Mouse (Mus musculus) embryonic facial prominence, embryonic 15.5 days (tissue): ENCODE measurements around the gene F8. TPM values are rescaled to one million over a fixed set of nuclear protein-coding genes. Genes with fewer than 3 reads are reported as not detected.

ENCODE experiments used
- ATAC-seq: fragments of 200-750 bp; cut with Nextera tagmentation; 2 replicates; pipeline ENCODE4 v1.8.0; 2017; ENCODE audit warnings: low read depth, moderate TSS enrichment; ENCODE audit not compliant: insufficient number of reproducible peaks, low FRiP score, low TSS enrichment
- H3K27ac ChIP-seq: fragments of 300-500 bp; sonication (generic); replicated peaks from 2 replicates; pipeline ENCODE4 v1.5.1; 2015; ENCODE audit warnings: mild to moderate bottlenecking, inconsistent platforms
- H3K27me3 ChIP-seq: fragments of 300-500 bp; sonication (generic); 2 replicates; pipeline ENCODE4 v1.6.1; 2015; ENCODE audit warnings: inconsistent platforms
- H3K36me3 ChIP-seq: fragments of 300-500 bp; sonication (generic); 2 replicates; pipeline ENCODE4 v1.6.1; 2015; ENCODE audit warnings: mild to moderate bottlenecking, inconsistent platforms
- H3K4me1 ChIP-seq: fragments of 300-500 bp; sonication (generic); 2 replicates; pipeline ENCODE4 v1.6.1; 2015; ENCODE audit warnings: inconsistent platforms
- H3K4me2 ChIP-seq: fragments of 300-500 bp; sonication (generic); replicated peaks from 2 replicates; pipeline ENCODE4 v1.6.1; 2015; ENCODE audit warnings: mild to moderate bottlenecking, inconsistent platforms
- H3K4me3 ChIP-seq: fragments of 300-500 bp; sonication (generic); replicated peaks from 2 replicates; pipeline ENCODE4 v1.5.1; 2015; ENCODE audit warnings: mild to moderate bottlenecking, inconsistent platforms
- H3K9ac ChIP-seq: fragments of 300-500 bp; sonication (generic); 2 replicates; pipeline ENCODE4 v1.6.1; 2015; ENCODE audit warnings: inconsistent platforms
- H3K9me3 ChIP-seq: fragments of 300-500 bp; sonication (generic); replicated peaks from 2 replicates; pipeline ENCODE4 v1.6.1; 2016; ENCODE audit warnings: inconsistent platforms
- whole genome bisulfite sequencing: fragments of 180-500 bp; shearing (Covaris S2); methylation state at CpG from one replicate; pipeline ENCODE4 v1.1.7; 2015; 5-methylcytosine and 5-hydroxymethylcytosine counted together
- polyA plus RNA-seq: library from polyadenylated mRNA; unstranded; fragments of >200 nt; fragmentation: Nextera tagmentation; extraction: Ambion mirVana; gene quantifications from 2 replicates; pipeline ENCODE4 v1.2.1, GENCODE M21; 2015

F8 gene
- 1.2 and 2.0 TPM in 2 replicates for polyA plus RNA-seq

GRCm38 (mm10) chrX:75382195-75382771 lies at the start of gene F8, which contains the start of gene Fundc2:
Gene F8 (minus strand): TSS chrX:75382615.
Gene Fundc2 (plus strand): TSS chrX:75382399.
- Histone ChIP-seq H3K9me3 (no peaks in the 10 kb centered on the region), H3K4me2 (peak within 1 kb of the TSS; percentile 39), H3K27me3 (no peaks in the 10 kb centered on the region), H3K27ac (0 out of 2 replicates have a peak within 1 kb of the TSS, but pooled peaks have one; percentile 51), H3K4me1 (no peaks in the 10 kb centered on the region), H3K36me3 (no peaks in the 10 kb centered on the region), H3K9ac (peak within 1 kb of the TSS; percentile 31; the same call in 1 of the 2 replicates), H3K4me3 (peak within 1 kb of the TSS; percentile 56)
- 14% methylated on average over 22 of the region's 25 CpGs for WGBS
- ATAC-seq: peak; percentile 95

GRCm38 (mm10) chrX:75415936-75416785 lies 33.7 kb upstream of the F8 start, which contains the start of the genes Cmc4, Mtcp1 and Brcc3:
Gene Cmc4 (minus strand): TSS chrX:75416584.
Gene Mtcp1 (minus strand): TSS chrX:75416588.
Gene Brcc3 (plus strand): TSS chrX:75416628.
- Histone ChIP-seq H3K4me1 (no peaks in the 10 kb centered on the region), H3K9ac (peak within 1 kb of the TSS; percentile 45), H3K4me2 (peak within 1 kb of the TSS; percentile 43), H3K27me3 (no peaks in the 10 kb centered on the region), H3K4me3 (peak within 1 kb of the TSS; percentile 55), H3K36me3 (no peaks in the 10 kb centered on the region), H3K27ac (peak within 1 kb of the TSS; percentile 85), H3K9me3 (no peaks in the 10 kb centered on the region)
- peak; percentile 99 for ATAC-seq
- 21% methylated on average over 49 of the region's 52 CpGs for WGBS

- no peaks in the 10 kb centered on the region for H3K9me3 ChIP-seq
- H3K27me3 ChIP-seq: no peaks in the 10 kb centered on the region
- H3K4me3 ChIP-seq: no peak overlapping the region
- no peaks in the 10 kb centered on the region for H3K4me1 ChIP-seq
- H3K9ac ChIP-seq: no peak overlapping the region
- ATAC-seq: no peak
- WGBS: 90% methylated on average over 1 of the region's 1 CpGs
- no peak overlapping the region for H3K27ac ChIP-seq
- H3K4me2 ChIP-seq: no peak overlapping the region
- no peaks in the 10 kb centered on the region for H3K36me3 ChIP-seq
Observed at GRCm38 (mm10) chrX:75409711-75410110, 27.3 kb upstream of the F8 start.

GRCm38 (mm10) chrX:75403350-75403749 lies 20.9 kb upstream of the F8 start:
- Histone ChIP-seq H3K4me3 (no peak overlapping the region), H3K4me1 (no peaks in the 10 kb centered on the region), H3K9me3 (no peaks in the 10 kb centered on the region), H3K27me3 (no peaks in the 10 kb centered on the region), H3K4me2 (no peak overlapping the region), H3K27ac (no peak overlapping the region), H3K36me3 (no peaks in the 10 kb centered on the region), H3K9ac (no peak overlapping the region)
- no peak for ATAC-seq

- H3K4me1 ChIP-seq: no peaks in the 10 kb centered on the region
- H3K4me3 ChIP-seq: no peak overlapping the region
- no peak for ATAC-seq
- H3K4me2 ChIP-seq: no peak overlapping the region
- H3K27ac ChIP-seq: no peak overlapping the region
- H3K36me3 ChIP-seq: no peaks in the 10 kb centered on the region
- H3K9me3 ChIP-seq: no peaks in the 10 kb centered on the region
- no peak overlapping the region for H3K9ac ChIP-seq
- no peaks in the 10 kb centered on the region for H3K27me3 ChIP-seq
- 69% methylated on average over 2 of the region's 2 CpGs for WGBS
Observed at GRCm38 (mm10) chrX:75402668-75403067, 20.3 kb upstream of the F8 start.

- Histone ChIP-seq H3K9ac (no peak overlapping the region), H3K27ac (no peak overlapping the region), H3K4me3 (no peak overlapping the region), H3K27me3 (no peaks in the 10 kb centered on the region), H3K4me1 (no peaks in the 10 kb centered on the region), H3K36me3 (no peaks in the 10 kb centered on the region), H3K9me3 (no peaks in the 10 kb centered on the region), H3K4me2 (no peak overlapping the region)
- WGBS: 82% methylated on average over 1 of the region's 1 CpGs
- ATAC-seq: no peak
Observed at GRCm38 (mm10) chrX:75399471-75399870, 17.1 kb upstream of the F8 start.

- Histone ChIP-seq H3K4me3 (peak overlapping the region; percentile 56), H3K4me2 (peak overlapping the region; percentile 39; the same call in 1 of the 2 replicates), H3K36me3 (no peaks in the 10 kb centered on the region), H3K9ac (no peak overlapping the region), H3K4me1 (no peaks in the 10 kb centered on the region), H3K27me3 (no peaks in the 10 kb centered on the region), H3K27ac (no peak overlapping the region), H3K9me3 (no peaks in the 10 kb centered on the region)
- no peak for ATAC-seq
- WGBS: 60% methylated on average over 5 of the region's 5 CpGs
Observed at GRCm38 (mm10) chrX:75381699-75382098, 716 bp downstream of the F8 start.

GRCm38 (mm10) chrX:75381176-75381575 lies 1.2 kb downstream of the F8 start:
- Histone ChIP-seq H3K27ac (no peak overlapping the region), H3K9ac (no peak overlapping the region), H3K27me3 (no peaks in the 10 kb centered on the region), H3K36me3 (no peaks in the 10 kb centered on the region), H3K4me1 (no peaks in the 10 kb centered on the region), H3K4me2 (no peak overlapping the region), H3K9me3 (no peaks in the 10 kb centered on the region), H3K4me3 (no peak overlapping the region)
- no peak for ATAC-seq
- WGBS: 82% methylated on average over 1 of the region's 1 CpGs

GRCm38 (mm10) chrX:75376815-75377214 lies 5.6 kb downstream of the F8 start:
- no peak overlapping the region for H3K4me2 ChIP-seq
- H3K9me3 ChIP-seq: no peaks in the 10 kb centered on the region
- no peak overlapping the region for H3K27ac ChIP-seq
- H3K4me3 ChIP-seq: no peak overlapping the region
- H3K4me1 ChIP-seq: no peaks in the 10 kb centered on the region
- no peaks in the 10 kb centered on the region for H3K36me3 ChIP-seq
- ATAC-seq: no peak
- no peaks in the 10 kb centered on the region for H3K27me3 ChIP-seq
- no peak overlapping the region for H3K9ac ChIP-seq

GRCm38 (mm10) chrX:75372666-75373425 lies 9.6 kb downstream of the F8 start:
- no peak overlapping the region for H3K27ac ChIP-seq
- H3K36me3 ChIP-seq: no peaks in the 10 kb centered on the region
- 61% methylated on average over 2 of the region's 2 CpGs for WGBS
- no peak overlapping the region for H3K4me2 ChIP-seq
- H3K4me1 ChIP-seq: no peaks in the 10 kb centered on the region
- H3K9ac ChIP-seq: no peak overlapping the region
- no peak overlapping the region for H3K4me3 ChIP-seq
- ATAC-seq: no peak
- H3K9me3 ChIP-seq: no peaks in the 10 kb centered on the region
- H3K27me3 ChIP-seq: no peaks in the 10 kb centered on the region

- Histone ChIP-seq H3K27ac (no peak overlapping the region), H3K27me3 (no peaks in the 10 kb centered on the region), H3K4me2 (no peak overlapping the region), H3K9me3 (no peaks in the 10 kb centered on the region), H3K36me3 (no peaks in the 10 kb centered on the region), H3K9ac (no peak overlapping the region), H3K4me3 (no peak overlapping the region), H3K4me1 (no peaks in the 10 kb centered on the region)
- ATAC-seq: no peak
Observed at GRCm38 (mm10) chrX:75370197-75370596, 12.2 kb downstream of the F8 start.
